Mouse (Mus musculus): Measurements from ENCODE around the gene Sord.

DNA sequence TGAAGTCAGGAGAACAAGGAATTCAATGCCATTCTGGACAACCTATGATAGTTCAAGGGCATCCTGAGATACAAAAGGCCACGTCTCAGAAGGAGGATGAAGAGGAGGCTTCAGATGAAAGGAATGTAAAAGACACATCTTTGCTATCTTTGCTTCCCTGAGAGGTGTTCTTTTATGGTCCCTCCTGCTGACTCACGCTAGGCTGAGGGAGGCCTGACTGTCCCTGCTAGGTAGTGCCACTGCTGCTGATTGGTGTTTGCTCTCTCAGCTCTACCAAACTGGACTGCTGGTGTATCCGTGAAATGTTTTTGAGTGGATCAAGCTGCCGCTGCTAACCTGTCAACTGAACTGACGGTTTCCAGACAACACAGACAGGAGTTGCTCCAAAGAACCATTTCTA, 12.8 kb upstream of the Sord start:
- no peak for TF ChIP-seq POLR2A (IDR thresholded peaks at IDR 0.05; ENCODE audit: low read depth, low read length)
- no peak for TF ChIP-seq CTCF (conservative IDR thresholded peaks at IDR 0.05; ENCODE audit: insufficient read depth, insufficient read length, low read depth, low read length)

All from kidney, adult 2 months (tissue).